ENCODE assay signal across 23 mouse cellular contexts in the genomic region with DNA sequence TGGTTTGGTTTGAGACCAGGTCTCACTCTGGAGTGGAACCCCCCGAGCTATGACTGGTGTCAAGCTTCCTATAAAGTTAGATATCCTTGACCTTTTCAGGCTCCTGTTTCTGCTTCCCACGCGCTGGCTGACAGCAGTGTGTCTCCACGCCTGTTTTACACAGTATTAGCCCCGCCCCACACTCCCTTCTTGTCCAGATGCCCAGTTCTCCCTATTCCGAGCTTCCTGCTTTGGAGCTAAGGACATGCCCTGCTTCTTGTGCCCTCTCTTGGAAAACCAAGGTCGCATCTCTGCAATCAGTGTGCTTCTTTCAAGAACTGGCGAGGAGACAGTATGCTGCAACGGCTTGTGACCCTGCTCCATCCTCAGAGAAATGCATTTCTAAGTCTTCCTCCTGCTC. TPM values are rescaled to one million over a fixed set of nuclear protein-coding genes. Genes with fewer than 3 reads are reported as not detected.
DNase-seq lines count a peak whose midpoint lies in the region; ATAC-seq and TF ChIP-seq lines count a peak whose summit lies in the region.
"Had no signal": no experiment of that assay in that cellular context is flagged by ENCODE, and none has a peak within 500 bp of the region (broad histone marks: within the 10 kb centered on the region; RNA-seq: fewer than 3 reads in every experiment).

No protein-coding gene starts in this region.

- no peaks in the 10 kb centered on the region for H3K36me3 ChIP-seq in kidney, embryonic 14.5 days (ENCODE audit: control insufficient read depth, insufficient read depth, low read length)
- no peaks in the 10 kb centered on the region for H3K36me3 ChIP-seq in forebrain, postnatal 0 days (ENCODE audit: insufficient read depth)
- H3K36me3 ChIP-seq: G1E; liver, embryonic 13.5 days had no signal

- H3K4me1 ChIP-seq in kidney, embryonic 14.5 days (ENCODE audit: control insufficient read depth, insufficient read depth, low read length) = 0 out of 2 replicates have a peak, but pooled peaks cover 4% of the 10 kb centered on the region
- no peaks in the 10 kb centered on the region for H3K4me1 ChIP-seq in forebrain, postnatal 0 days (ENCODE audit: insufficient read depth)
- H3K4me1 ChIP-seq: heart, embryonic 13.5 days; liver, embryonic 13.5 days; midbrain, embryonic 13.5 days; neural tube, embryonic 12.5 days had no signal

- ATAC-seq in kidney, embryonic 14.5 days (ENCODE audit: low FRiP score, low TSS enrichment) = 0 out of 2 replicates have a peak, but pooled peaks have one; percentile 32
- ATAC-seq in forebrain, postnatal 0 days = no peak
- ATAC-seq: forebrain, embryonic 16.5 days; hindbrain, embryonic 16.5 days; intestine, embryonic 16.5 days; midbrain, embryonic 13.5 days had no signal

- H3K9ac ChIP-seq in kidney, embryonic 14.5 days (ENCODE audit: low read depth, low read length) = no peak overlapping the region
- no peak overlapping the region for H3K9ac ChIP-seq in forebrain, postnatal 0 days
- H3K9ac ChIP-seq: heart, embryonic 13.5 days; limb, embryonic 12.5 days; liver, embryonic 13.5 days; midbrain, embryonic 13.5 days; neural tube, embryonic 12.5 days had no signal

- DNase-seq in adrenal gland, adult 18-20 months (ENCODE audit: low spot score in 2 of 2) = peak; percentile 11 to 25
- DNase-seq in adrenal gland, adult 8-10 months = no peak
- DNase-seq in kidney, adult 9 months = no peak
- DNase-seq in lung, postnatal 10 days = peak; percentile 16
- DNase-seq in lung, postnatal 14 days = no peak
- DNase-seq in adrenal gland, postnatal 36 days = peak; percentile 50 to 56
- no peak for DNase-seq in forebrain, postnatal 0 days
- DNase-seq: cerebellum, adult 11-12 months; gastrocnemius, adult 2 months; liver, embryonic 13.5 days; right cerebral cortex, postnatal 14 days; thymus, adult 2 months had no signal

- H3K27me3 ChIP-seq in kidney, embryonic 14.5 days (ENCODE audit: control insufficient read depth, insufficient read depth, low read length) = no peaks in the 10 kb centered on the region
- no peaks in the 10 kb centered on the region for H3K27me3 ChIP-seq in forebrain, postnatal 0 days (ENCODE audit: insufficient read depth, low read length)
- H3K27me3 ChIP-seq: heart, embryonic 13.5 days; limb, embryonic 12.5 days; liver, embryonic 13.5 days; midbrain, embryonic 13.5 days; neural tube, embryonic 12.5 days had no signal

- no peak overlapping the region for H3K4me2 ChIP-seq in kidney, embryonic 14.5 days (replicated peaks; ENCODE audit: low read depth, low read length)
- no peak overlapping the region for H3K4me2 ChIP-seq in forebrain, postnatal 0 days (ENCODE audit: low read depth)
- H3K4me2 ChIP-seq: heart, embryonic 13.5 days; limb, embryonic 12.5 days; liver, embryonic 13.5 days; midbrain, embryonic 13.5 days; neural tube, embryonic 12.5 days had no signal

- peaks cover 4% of the 10 kb centered on the region; the same call in 1 of the 2 replicates for H3K9me3 ChIP-seq in kidney, embryonic 14.5 days (ENCODE audit: control insufficient read depth, low read length)
- H3K9me3 ChIP-seq in forebrain, postnatal 0 days (ENCODE audit: low read length) = no peaks in the 10 kb centered on the region

- H3K4me3 ChIP-seq in kidney, embryonic 14.5 days (ENCODE audit: low read length) = no peak overlapping the region
- H3K4me3 ChIP-seq in forebrain, postnatal 0 days (ENCODE audit: low read depth, low read length) = no peak overlapping the region
- H3K4me3 ChIP-seq: gastrocnemius, adult 2 months; heart, embryonic 13.5 days; limb, embryonic 12.5 days; liver, embryonic 13.5 days; midbrain, embryonic 13.5 days; neural tube, embryonic 12.5 days had no signal

- no peak overlapping the region for H3K27ac ChIP-seq in kidney, embryonic 14.5 days (ENCODE audit: low read depth, low read length)
- no peak overlapping the region for H3K27ac ChIP-seq in forebrain, postnatal 0 days (ENCODE audit: low read depth, low read length)
- H3K27ac ChIP-seq: gastrocnemius, adult 2 months; heart, embryonic 13.5 days; limb, embryonic 12.5 days; liver, embryonic 13.5 days; midbrain, embryonic 13.5 days; neural tube, embryonic 12.5 days had no signal

- WGBS in kidney, embryonic 14.5 days = 48% methylated on average over 9 of the region's 9 CpGs
- WGBS in forebrain, postnatal 0 days = 86% methylated on average over 9 of the region's 9 CpGs

- no peak for TF ChIP-seq CTCF in forebrain, postnatal 0 days (IDR thresholded peaks at IDR 0.05; ENCODE audit: low read depth)

RNA-seq across cellular contexts. Expression of a gene that starts 23.1 kb away (rescaled TPM):
- 10 to 100 TPM in 1 of 2 experiments, under 1 TPM in 1; 0.66 to 10.4 TPM for total RNA-seq in adrenal gland, adult 18-20 months (2021)
- total RNA-seq in adrenal gland, adult 8-10 months (2022) = 10 to 100 TPM in 2 of 4 experiments, 1 to 10 TPM in 1, under 1 TPM in 1; 0.84 to 12.1 (median 6.7) TPM
- 7.2 and 9.4 TPM in 2 replicates for polyA plus RNA-seq in kidney, embryonic 14.5 days (2014; fragmentation: Nextera tagmentation; extraction: Ambion mirVana)
- 10 to 100 TPM in 1 of 2 experiments, 1 to 10 TPM in 1; 1.4 to 14.3 TPM for total RNA-seq in adrenal gland, postnatal 36 days (2021)
- total RNA-seq in forebrain, postnatal 0 days (2014; rRNA removed) = 68.5 and 83.6 TPM in 2 replicates
- polyA plus RNA-seq in forebrain, postnatal 0 days (2015; fragmentation: Nextera tagmentation; extraction: Ambion mirVana) = 29.7 and 40.4 TPM in 2 replicates
- total RNA-seq: hematopoietic stem cell, adult 5-6 weeks; megakaryocyte, adult 5-6 weeks had no signal
- polyA plus RNA-seq: G1E had no signal

Comparison
In these comparisons a context has a peak if more than half of its experiments do, and no peak if none do; other contexts are left out.
1. DNase-seq: peak in adrenal gland, adult 18-20 months (2 of 2), lung, postnatal 10 days (single experiment) and adrenal gland, postnatal 36 days (2 of 2); none in adrenal gland, adult 8-10 months (single experiment), kidney, adult 9 months (single experiment), lung, postnatal 14 days (single experiment) and forebrain, postnatal 0 days (single experiment).